22 mouse cellular contexts compared by ENCODE assay signal in the genomic region with DNA sequence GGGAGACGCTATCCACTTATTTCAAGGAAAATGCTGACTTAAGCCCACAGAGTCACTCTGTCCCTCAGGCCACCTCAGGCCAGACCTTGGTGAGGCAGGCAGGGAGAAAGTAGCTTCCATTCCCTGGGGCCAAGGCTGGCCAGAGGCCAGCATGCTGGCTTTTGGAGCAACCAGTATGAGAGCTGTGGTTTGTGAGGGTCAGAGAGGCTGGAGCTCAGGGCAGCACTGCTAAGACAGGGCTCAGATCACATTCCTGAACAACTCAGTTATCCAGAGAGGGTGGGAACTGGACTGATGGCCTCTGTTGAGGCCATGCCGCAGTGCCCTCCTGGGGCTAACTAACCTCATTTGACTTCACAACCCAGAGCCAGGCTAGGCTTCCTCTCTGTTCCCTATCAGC. TPM values are rescaled to one million over a fixed set of nuclear protein-coding genes. Genes with fewer than 3 reads are reported as not detected.
DNase-seq lines count a peak whose midpoint lies in the region; ATAC-seq lines count a peak whose summit lies in the region.
"Had no signal": no experiment of that assay in that cellular context is flagged by ENCODE, and none has a peak within 500 bp of the region (broad histone marks: within the 10 kb centered on the region; RNA-seq: fewer than 3 reads in every experiment).

No protein-coding gene starts in this region.

- no peaks in the 10 kb centered on the region for H3K27me3 ChIP-seq in embryonic facial prominence, embryonic 15.5 days
- no peaks in the 10 kb centered on the region for H3K27me3 ChIP-seq in embryonic facial prominence, embryonic 10.5 days (replicated peaks; ENCODE audit: low read depth, poor library complexity, severe bottlenecking)
- H3K27me3 ChIP-seq: embryonic facial prominence, embryonic 13.5 days; forebrain, embryonic 15.5 days; hindbrain, embryonic 15.5 days; midbrain, embryonic 15.5 days; neural tube, embryonic 15.5 days had no signal

- peak; percentile 39; the same call in 1 of the 2 replicates for ATAC-seq in embryonic facial prominence, embryonic 15.5 days (ENCODE audit: insufficient number of reproducible peaks, low FRiP score, low TSS enrichment, low read depth)
- ATAC-seq: forebrain, embryonic 15.5 days; intestine, postnatal 0 days; lung, postnatal 0 days; midbrain, embryonic 15.5 days had no signal

- no peak overlapping the region for H3K9ac ChIP-seq in embryonic facial prominence, embryonic 15.5 days
- H3K9ac ChIP-seq: embryonic facial prominence, embryonic 13.5 days; forebrain, embryonic 15.5 days; heart, embryonic 12.5 days; hindbrain, embryonic 15.5 days; midbrain, embryonic 15.5 days; neural tube, embryonic 15.5 days had no signal

- no peak overlapping the region for H3K27ac ChIP-seq in embryonic facial prominence, embryonic 15.5 days (replicated peaks)
- no peak overlapping the region for H3K27ac ChIP-seq in embryonic facial prominence, embryonic 10.5 days (replicated peaks)
- H3K27ac ChIP-seq: embryonic facial prominence, embryonic 13.5 days; forebrain, embryonic 15.5 days; hindbrain, embryonic 15.5 days; midbrain, embryonic 15.5 days; neural tube, embryonic 15.5 days had no signal

- 81% methylated on average over 2 of the region's 2 CpGs for WGBS in embryonic facial prominence, embryonic 15.5 days
- 89% methylated on average over 2 of the region's 2 CpGs for WGBS in embryonic facial prominence, embryonic 10.5 days

- no peaks in the 10 kb centered on the region for H3K9me3 ChIP-seq in embryonic facial prominence, embryonic 15.5 days (replicated peaks)
- H3K9me3 ChIP-seq in embryonic facial prominence, embryonic 10.5 days = no peaks in the 10 kb centered on the region
- H3K9me3 ChIP-seq: embryonic facial prominence, embryonic 13.5 days; forebrain, embryonic 15.5 days; heart, embryonic 12.5 days; hindbrain, embryonic 15.5 days; megakaryocyte, embryonic 14.5 days; midbrain, embryonic 15.5 days; neural tube, embryonic 15.5 days had no signal

- no peaks in the 10 kb centered on the region for H3K4me1 ChIP-seq in embryonic facial prominence, embryonic 15.5 days
- no peaks in the 10 kb centered on the region; the same call in none of the 2 replicates for H3K4me1 ChIP-seq in embryonic facial prominence, embryonic 10.5 days
- H3K4me1 ChIP-seq: embryonic facial prominence, embryonic 13.5 days; forebrain, embryonic 15.5 days; hindbrain, embryonic 15.5 days; midbrain, embryonic 15.5 days; neural tube, embryonic 15.5 days had no signal

- no peak overlapping the region for H3K4me3 ChIP-seq in embryonic facial prominence, embryonic 15.5 days (replicated peaks)
- no peak overlapping the region for H3K4me3 ChIP-seq in embryonic facial prominence, embryonic 10.5 days
- H3K4me3 ChIP-seq: embryonic facial prominence, embryonic 13.5 days; forebrain, embryonic 15.5 days; heart, embryonic 12.5 days; hindbrain, embryonic 15.5 days; megakaryocyte, embryonic 14.5 days; midbrain, embryonic 15.5 days; neural tube, embryonic 15.5 days had no signal

- DNase-seq in embryonic facial prominence, embryonic 10.5 days (ENCODE audit: low spot score) = no peak
- DNase-seq in kidney, postnatal 10 days = peak; percentile 47
- no peak for DNase-seq in kidney, adult 9 months
- DNase-seq in 3134 (ENCODE audit: extremely low read depth, insufficient read length, low spot score) = peak; percentile 66
- DNase-seq in adrenal gland, adult 8-10 months = peak; percentile 53
- DNase-seq in frontal cortex, adult 2 months (ENCODE audit: extremely low spot score in 1 of 2, low spot score in 1 of 2) = no peak
- no peak for DNase-seq in spleen, postnatal 10 days (ENCODE audit: low spot score in 2 of 2)
- DNase-seq: B cell, adult 2 months; cerebellum, adult 9-11 months; heart, postnatal 36 days; liver; right cerebral cortex, adult 18-20 months had no signal

- no peaks in the 10 kb centered on the region for H3K36me3 ChIP-seq in embryonic facial prominence, embryonic 15.5 days
- H3K36me3 ChIP-seq in embryonic facial prominence, embryonic 10.5 days (replicated peaks) = no peaks in the 10 kb centered on the region
- H3K36me3 ChIP-seq: embryonic facial prominence, embryonic 13.5 days; forebrain, embryonic 15.5 days; heart, embryonic 12.5 days; hindbrain, embryonic 15.5 days; midbrain, embryonic 15.5 days; neural tube, embryonic 15.5 days had no signal

- H3K4me2 ChIP-seq in embryonic facial prominence, embryonic 15.5 days (replicated peaks) = no peak overlapping the region
- H3K4me2 ChIP-seq: embryonic facial prominence, embryonic 13.5 days; forebrain, embryonic 15.5 days; heart, embryonic 12.5 days; hindbrain, embryonic 15.5 days; midbrain, embryonic 15.5 days; neural tube, embryonic 15.5 days had no signal

RNA-seq across cellular contexts. Expression of a gene that starts 15.1 kb away (rescaled TPM):
- polyA plus RNA-seq in embryonic facial prominence, embryonic 15.5 days (2015; fragmentation: Nextera tagmentation; extraction: Ambion mirVana) = 2.0 and 2.2 TPM in 2 replicates
- 0.43 and 0.57 TPM in 2 replicates for polyA plus RNA-seq in embryonic facial prominence, embryonic 10.5 days (2016; fragmentation: Nextera tagmentation; extraction: Ambion mirVana)
- 10 to 100 TPM; 62.8 to 84.2 (median 72.6) TPM for total RNA-seq in adrenal gland, adult 8-10 months (2022)
- polyA plus RNA-seq in frontal cortex, adult 2 months (2012; rRNA removed) = 18.3 and 21.6 TPM in 2 replicates

Comparison
In these comparisons a context has a peak if more than half of its experiments do, and no peak if none do; other contexts are left out.
1. DNase-seq: peak in kidney, postnatal 10 days (single experiment), 3134 (single experiment) and adrenal gland, adult 8-10 months (single experiment); none in embryonic facial prominence, embryonic 10.5 days (single experiment), kidney, adult 9 months (single experiment), frontal cortex, adult 2 months (0 of 2) and spleen, postnatal 10 days (0 of 2).